Mouse (Mus musculus): ENCODE data around the gene C2cd3. TPM values are rescaled to one million over a fixed set of nuclear protein-coding genes. Genes with fewer than 3 reads are reported as not detected.

Gene C2cd3
- polyA plus RNA-seq, 1 experiment from 2014 or later, result 48.8 TPM

GRCm38 (mm10) chr7:100468761-100469160 lies 96.7 kb downstream of the C2cd3 start:
- Histone ChIP-seq H3K27me3 (ENCODE audit: control insufficient read depth, insufficient read depth, low read length) (no peaks in the 10 kb centered on the region), H3K4me3 (ENCODE audit: low read depth, low read length) (no peak overlapping the region), H3K4me1 (replicated peaks; ENCODE audit: control insufficient read depth, insufficient read depth, low read length) (no peaks in the 10 kb centered on the region), H3K9me3 (ENCODE audit: control insufficient read depth, low read length) (no peaks in the 10 kb centered on the region), H3K9ac (ENCODE audit: low read length) (no peak overlapping the region), H3K36me3 (ENCODE audit: control insufficient read depth, insufficient read depth, low read length) (no peaks in the 10 kb centered on the region; the same call in 1 of the 2 replicates), H3K4me2 (ENCODE audit: low read depth, low read length, severe bottlenecking) (no peak overlapping the region), H3K27ac (ENCODE audit: low read depth, low read length) (no peak overlapping the region)
- WGBS, result 89% methylated on average over 6 of the region's 6 CpGs
- no peak for ATAC-seq (replicated peaks; ENCODE audit: low FRiP score)
- no peak for DNase-seq (ENCODE audit: low spot score)

GRCm38 (mm10) chr7:100469502-100469901 lies 97.5 kb downstream of the C2cd3 start:
- DNase-seq (ENCODE audit: low spot score) (no peak), ATAC-seq (replicated peaks; ENCODE audit: low FRiP score) (no peak)
- H3K9me3 ChIP-seq (ENCODE audit: control insufficient read depth, low read length), result no peaks in the 10 kb centered on the region
- no peaks in the 10 kb centered on the region for H3K4me1 ChIP-seq (replicated peaks; ENCODE audit: control insufficient read depth, insufficient read depth, low read length)
- no peaks in the 10 kb centered on the region for H3K27me3 ChIP-seq (ENCODE audit: control insufficient read depth, insufficient read depth, low read length)
- 87% methylated on average over 1 of the region's 1 CpGs for WGBS
- no peak overlapping the region for H3K9ac ChIP-seq (ENCODE audit: low read length)
- no peak overlapping the region for H3K4me2 ChIP-seq (ENCODE audit: low read depth, low read length, severe bottlenecking)
- H3K4me3 ChIP-seq (ENCODE audit: low read depth, low read length), result no peak overlapping the region
- H3K27ac ChIP-seq (ENCODE audit: low read depth, low read length), result no peak overlapping the region
- H3K36me3 ChIP-seq (ENCODE audit: control insufficient read depth, insufficient read depth, low read length), result no peaks in the 10 kb centered on the region; the same call in 1 of the 2 replicates

GRCm38 (mm10) chr7:100470796-100471406 lies 98.9 kb downstream of the C2cd3 start:
- no peak for DNase-seq (ENCODE audit: low spot score)
- Histone ChIP-seq H3K4me2 (ENCODE audit: low read depth, low read length, severe bottlenecking) (no peak overlapping the region), H3K9ac (ENCODE audit: low read length) (no peak overlapping the region), H3K27me3 (ENCODE audit: control insufficient read depth, insufficient read depth, low read length) (no peaks in the 10 kb centered on the region), H3K4me1 (replicated peaks; ENCODE audit: control insufficient read depth, insufficient read depth, low read length) (no peaks in the 10 kb centered on the region), H3K36me3 (ENCODE audit: control insufficient read depth, insufficient read depth, low read length) (no peaks in the 10 kb centered on the region; the same call in 1 of the 2 replicates), H3K9me3 (ENCODE audit: control insufficient read depth, low read length) (no peaks in the 10 kb centered on the region), H3K4me3 (ENCODE audit: low read depth, low read length) (no peak overlapping the region), H3K27ac (ENCODE audit: low read depth, low read length) (no peak overlapping the region)
- no peak for ATAC-seq (replicated peaks; ENCODE audit: low FRiP score)
- 88% methylated on average over 11 of the region's 11 CpGs for WGBS

GRCm38 (mm10) chr7:100471407-100471797 lies 99.4 kb downstream of the C2cd3 start:
- DNase-seq (ENCODE audit: low spot score), result no peak
- Histone ChIP-seq H3K36me3 (ENCODE audit: control insufficient read depth, insufficient read depth, low read length) (no peaks in the 10 kb centered on the region; the same call in 1 of the 2 replicates), H3K4me1 (replicated peaks; ENCODE audit: control insufficient read depth, insufficient read depth, low read length) (no peaks in the 10 kb centered on the region), H3K9ac (ENCODE audit: low read length) (no peak overlapping the region), H3K4me3 (ENCODE audit: low read depth, low read length) (no peak overlapping the region), H3K27ac (ENCODE audit: low read depth, low read length) (no peak overlapping the region), H3K4me2 (ENCODE audit: low read depth, low read length, severe bottlenecking) (no peak overlapping the region), H3K9me3 (ENCODE audit: control insufficient read depth, low read length) (no peaks in the 10 kb centered on the region), H3K27me3 (ENCODE audit: control insufficient read depth, insufficient read depth, low read length) (no peaks in the 10 kb centered on the region)
- 93% methylated on average over 1 of the region's 1 CpGs for WGBS
- no peak for ATAC-seq (replicated peaks; ENCODE audit: low FRiP score)

GRCm38 (mm10) chr7:100472777-100473176 lies 100.7 kb downstream of the C2cd3 start, which contains the start of gene Ucp3:
TSS of gene Ucp3 (plus strand) at chr7:100472990.
- Histone ChIP-seq H3K9ac (ENCODE audit: low read length) (no peak within 1 kb of the TSS), H3K36me3 (ENCODE audit: control insufficient read depth, insufficient read depth, low read length) (no peaks in the 10 kb centered on the region; the same call in 1 of the 2 replicates), H3K9me3 (ENCODE audit: control insufficient read depth, low read length) (no peaks in the 10 kb centered on the region), H3K4me2 (ENCODE audit: low read depth, low read length, severe bottlenecking) (no peak within 1 kb of the TSS), H3K27ac (ENCODE audit: low read depth, low read length) (no peak within 1 kb of the TSS), H3K27me3 (ENCODE audit: control insufficient read depth, insufficient read depth, low read length) (no peaks in the 10 kb centered on the region), H3K4me1 (replicated peaks; ENCODE audit: control insufficient read depth, insufficient read depth, low read length) (no peaks in the 10 kb centered on the region), H3K4me3 (ENCODE audit: low read depth, low read length) (no peak within 1 kb of the TSS)
- 90% methylated on average over 6 of the region's 6 CpGs for WGBS
- ATAC-seq (replicated peaks; ENCODE audit: low FRiP score) (no peak), DNase-seq (ENCODE audit: low spot score) (no peak)

GRCm38 (mm10) chr7:100473846-100474454 lies 101.9 kb downstream of the C2cd3 start:
- no peak overlapping the region for H3K27ac ChIP-seq (ENCODE audit: low read depth, low read length)
- ATAC-seq (replicated peaks; ENCODE audit: low FRiP score) (no peak), DNase-seq (ENCODE audit: low spot score) (no peak)
- no peaks in the 10 kb centered on the region for H3K9me3 ChIP-seq (ENCODE audit: control insufficient read depth, low read length)
- no peak overlapping the region for H3K4me2 ChIP-seq (ENCODE audit: low read depth, low read length, severe bottlenecking)
- H3K9ac ChIP-seq (ENCODE audit: low read length), result no peak overlapping the region
- H3K4me1 ChIP-seq (replicated peaks; ENCODE audit: control insufficient read depth, insufficient read depth, low read length), result no peaks in the 10 kb centered on the region
- no peaks in the 10 kb centered on the region for H3K27me3 ChIP-seq (ENCODE audit: control insufficient read depth, insufficient read depth, low read length)
- no peaks in the 10 kb centered on the region; the same call in 1 of the 2 replicates for H3K36me3 ChIP-seq (ENCODE audit: control insufficient read depth, insufficient read depth, low read length)
- 86% methylated on average over 9 of the region's 9 CpGs for WGBS
- H3K4me3 ChIP-seq (ENCODE audit: low read depth, low read length), result no peak overlapping the region

GRCm38 (mm10) chr7:100474680-100475079 lies 102.6 kb downstream of the C2cd3 start:
- WGBS, result 65% methylated on average over 1 of the region's 1 CpGs
- Histone ChIP-seq H3K4me1 (replicated peaks; ENCODE audit: control insufficient read depth, insufficient read depth, low read length) (no peaks in the 10 kb centered on the region), H3K27me3 (ENCODE audit: control insufficient read depth, insufficient read depth, low read length) (no peaks in the 10 kb centered on the region), H3K36me3 (ENCODE audit: control insufficient read depth, insufficient read depth, low read length) (no peaks in the 10 kb centered on the region), H3K9ac (ENCODE audit: low read length) (no peak overlapping the region), H3K4me3 (ENCODE audit: low read depth, low read length) (no peak overlapping the region), H3K4me2 (ENCODE audit: low read depth, low read length, severe bottlenecking) (no peak overlapping the region), H3K9me3 (ENCODE audit: control insufficient read depth, low read length) (no peaks in the 10 kb centered on the region), H3K27ac (ENCODE audit: low read depth, low read length) (no peak overlapping the region)
- DNase-seq (ENCODE audit: low spot score) (no peak), ATAC-seq (replicated peaks; ENCODE audit: low FRiP score) (no peak)

- Histone ChIP-seq H3K27ac (ENCODE audit: low read depth, low read length) (no peak overlapping the region), H3K27me3 (ENCODE audit: control insufficient read depth, insufficient read depth, low read length) (no peaks in the 10 kb centered on the region), H3K4me3 (ENCODE audit: low read depth, low read length) (no peak overlapping the region), H3K4me1 (replicated peaks; ENCODE audit: control insufficient read depth, insufficient read depth, low read length) (no peaks in the 10 kb centered on the region), H3K4me2 (ENCODE audit: low read depth, low read length, severe bottlenecking) (no peak overlapping the region), H3K36me3 (ENCODE audit: control insufficient read depth, insufficient read depth, low read length) (no peaks in the 10 kb centered on the region), H3K9ac (ENCODE audit: low read length) (no peak overlapping the region), H3K9me3 (ENCODE audit: control insufficient read depth, low read length) (no peaks in the 10 kb centered on the region)
- DNase-seq (ENCODE audit: low spot score) (no peak), ATAC-seq (replicated peaks; ENCODE audit: low FRiP score) (no peak)
- 87% methylated on average over 20 of the region's 20 CpGs for WGBS
These were observed 107.2 kb downstream of the C2cd3 start for GRCm38 (mm10) chr7:100479100-100479822.
